Mouse (Mus musculus) forebrain, embryonic 16.5 days (tissue): ENCODE measurements around the gene Slco3a1. TPM values are rescaled to one million over a fixed set of nuclear protein-coding genes. Genes with fewer than 3 reads are reported as not detected.
A peak's percentile ranks its signal among the peaks of the same experiment; 100 is the strongest.

ENCODE experiments used
- ATAC-seq: fragments of 200-750 bp; cut with Nextera tagmentation; 2 replicates; pipeline ENCODE4 v1.8.0; 2017; ENCODE audit warnings: mild to moderate bottlenecking, moderate library complexity
- H3K27ac ChIP-seq: fragments of 300-500 bp; sonication (generic); 2 replicates; pipeline ENCODE4 v1.5.1; 2014; ENCODE audit warnings: low read length, control low read depth
- H3K27me3 ChIP-seq: fragments of 300-500 bp; sonication (generic); replicated peaks from 2 replicates; pipeline ENCODE4 v1.6.1; 2014; ENCODE audit warnings: low read length; ENCODE audit not compliant: control insufficient read depth, insufficient read depth
- H3K36me3 ChIP-seq: fragments of 300-500 bp; sonication (generic); 2 replicates; pipeline ENCODE4 v1.6.1; 2014; ENCODE audit not compliant: control insufficient read depth, insufficient read depth
- H3K4me1 ChIP-seq: fragments of 300-500 bp; sonication (generic); replicated peaks from 2 replicates; pipeline ENCODE4 v1.6.1; 2014; ENCODE audit warnings: low read length; ENCODE audit not compliant: control insufficient read depth, insufficient read depth
- H3K4me2 ChIP-seq: fragments of 300-500 bp; sonication (generic); 2 replicates; pipeline ENCODE4 v1.6.1; 2014; ENCODE audit warnings: mild to moderate bottlenecking, low read length, control low read depth
- H3K4me3 ChIP-seq: fragments of 300-500 bp; sonication (generic); replicated peaks from 2 replicates; pipeline ENCODE4 v1.5.1; 2014; ENCODE audit warnings: mild to moderate bottlenecking, low read length, control low read depth
- H3K9ac ChIP-seq: fragments of 300-500 bp; sonication (generic); replicated peaks from 2 replicates; pipeline ENCODE4 v1.6.1; 2014; ENCODE audit warnings: low read depth, low read length, control low read depth
- H3K9me3 ChIP-seq: fragments of 300-500 bp; sonication (generic); 2 replicates; pipeline ENCODE4 v1.6.1; 2016; ENCODE audit warnings: low read length; ENCODE audit not compliant: control insufficient read depth
- WGBS: fragments of 180-500 bp; shearing (Covaris S2); extraction: QIAGEN DNeasy Blood & Tissue Kit; methylation state at CpG from one replicate; pipeline ENCODE4 v1.1.7; 2014; 5-methylcytosine and 5-hydroxymethylcytosine counted together
- polyA plus RNA-seq: library from polyadenylated mRNA; unstranded; fragments of >200 nt; fragmentation: Nextera tagmentation; extraction: Ambion mirVana; gene quantifications from 2 replicates; pipeline ENCODE4 v1.2.1, GENCODE M21; 2015

The Slco3a1 gene
- polyA plus RNA-seq, 1 experiment from 2014 or later = 24.2 TPM

DNA sequence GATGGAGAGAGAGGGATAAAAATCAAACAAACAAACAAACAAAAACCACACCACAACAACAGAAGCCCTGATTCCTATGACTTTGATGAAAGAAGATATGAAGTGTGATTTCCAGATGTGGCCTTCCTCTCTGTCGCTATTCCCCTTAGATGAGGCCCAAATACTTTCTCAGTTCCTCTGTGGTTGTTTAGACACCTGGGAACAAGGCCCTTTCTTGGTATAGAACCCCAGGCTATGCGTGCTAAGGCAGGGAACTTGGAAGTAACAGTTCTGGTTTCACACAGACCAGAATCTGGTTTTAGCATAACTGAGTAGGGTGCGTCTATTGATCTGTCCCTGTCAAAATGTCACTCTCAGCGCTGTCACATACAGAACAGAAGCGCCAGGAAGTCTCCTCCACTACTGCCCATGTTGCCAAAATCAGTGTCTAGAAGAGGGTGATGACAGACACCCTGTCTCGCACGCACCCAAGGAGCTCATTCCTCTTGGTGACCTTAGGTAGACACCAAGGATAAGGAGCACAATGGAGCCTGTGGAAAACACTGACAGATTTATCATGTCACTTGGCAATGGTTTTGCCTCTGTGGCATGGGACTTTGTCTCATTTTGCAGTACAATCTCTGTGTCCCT is 23.0 kb downstream of the Slco3a1 start:
- Histone ChIP-seq H3K27me3 (no peaks in the 10 kb centered on the region), H3K4me2 (no peak overlapping the region), H3K4me1 (no peaks in the 10 kb centered on the region), H3K4me3 (no peak overlapping the region), H3K27ac (no peak overlapping the region), H3K9me3 (no peaks in the 10 kb centered on the region), H3K9ac (no peak overlapping the region), H3K36me3 (no peaks in the 10 kb centered on the region)
- ATAC-seq = no peak
- WGBS = 91% methylated on average over 7 of the region's 7 CpGs

DNA sequence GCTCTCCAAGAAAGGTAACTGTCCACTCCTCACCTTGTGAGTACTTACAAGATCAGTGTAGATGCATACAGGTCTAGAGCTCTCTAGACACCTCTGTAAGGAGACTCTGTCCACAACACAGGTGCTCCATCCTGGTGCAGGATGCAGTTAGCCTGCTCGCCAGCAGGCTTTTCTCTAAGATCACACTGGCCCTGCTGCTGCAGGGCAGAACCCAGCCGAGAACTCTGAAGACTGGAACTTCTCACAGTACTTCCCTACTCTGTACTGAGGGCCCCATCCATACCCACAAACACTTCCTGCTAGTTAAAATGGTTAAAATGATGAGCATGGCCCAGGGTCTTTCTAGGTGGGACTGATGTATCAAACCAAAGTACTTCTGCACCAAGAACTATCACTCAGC is 24.7 kb downstream of the Slco3a1 start:
- H3K9ac ChIP-seq = no peak overlapping the region
- H3K27me3 ChIP-seq = no peaks in the 10 kb centered on the region
- 78% methylated on average over 2 of the region's 2 CpGs for WGBS

DNA sequence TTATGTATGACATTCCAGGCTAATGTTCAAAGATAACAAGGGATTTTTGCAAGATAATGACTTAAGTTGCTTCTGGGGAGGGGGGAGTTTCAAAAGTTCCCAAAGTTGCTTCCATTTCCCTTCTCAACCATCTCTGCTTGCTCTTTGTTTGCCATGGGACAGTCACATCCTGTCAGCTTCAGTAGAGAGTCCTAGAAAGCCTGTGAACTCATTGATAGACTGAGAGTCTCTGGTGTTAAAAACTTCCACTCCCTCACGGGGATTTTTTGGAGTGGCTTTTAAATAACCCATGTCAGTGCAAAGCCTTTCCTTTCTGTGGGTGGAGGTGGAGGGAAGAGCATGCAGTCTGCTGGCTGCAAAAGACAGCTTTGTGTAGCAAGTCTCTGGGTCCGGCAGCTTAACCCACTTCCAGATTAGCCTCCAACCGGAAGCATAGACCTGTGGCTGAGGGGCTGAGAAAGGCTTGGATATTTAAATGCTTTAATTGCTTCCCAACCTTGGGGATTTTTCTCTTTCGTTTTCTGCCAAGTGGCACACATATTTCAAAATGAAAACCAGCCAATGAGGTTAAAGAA is 25.3 kb downstream of the Slco3a1 start:
- H3K4me1 ChIP-seq = no peaks in the 10 kb centered on the region
- no peaks in the 10 kb centered on the region for H3K36me3 ChIP-seq
- no peaks in the 10 kb centered on the region for H3K27me3 ChIP-seq
- no peak overlapping the region for H3K9ac ChIP-seq
- WGBS = 48% methylated on average over 4 of the region's 4 CpGs
- no peaks in the 10 kb centered on the region for H3K9me3 ChIP-seq
- H3K4me2 ChIP-seq = no peak overlapping the region
- ATAC-seq = no peak
- H3K4me3 ChIP-seq = no peak overlapping the region
- no peak overlapping the region for H3K27ac ChIP-seq

More for the DNA sequence above, 24.7 kb downstream of the Slco3a1 start:
- H3K4me1 ChIP-seq = no peaks in the 10 kb centered on the region
- H3K27ac ChIP-seq = no peak overlapping the region
- no peak overlapping the region for H3K4me2 ChIP-seq
- no peak for ATAC-seq
- no peaks in the 10 kb centered on the region for H3K36me3 ChIP-seq
- H3K4me3 ChIP-seq = no peak overlapping the region
- no peaks in the 10 kb centered on the region for H3K9me3 ChIP-seq

DNA sequence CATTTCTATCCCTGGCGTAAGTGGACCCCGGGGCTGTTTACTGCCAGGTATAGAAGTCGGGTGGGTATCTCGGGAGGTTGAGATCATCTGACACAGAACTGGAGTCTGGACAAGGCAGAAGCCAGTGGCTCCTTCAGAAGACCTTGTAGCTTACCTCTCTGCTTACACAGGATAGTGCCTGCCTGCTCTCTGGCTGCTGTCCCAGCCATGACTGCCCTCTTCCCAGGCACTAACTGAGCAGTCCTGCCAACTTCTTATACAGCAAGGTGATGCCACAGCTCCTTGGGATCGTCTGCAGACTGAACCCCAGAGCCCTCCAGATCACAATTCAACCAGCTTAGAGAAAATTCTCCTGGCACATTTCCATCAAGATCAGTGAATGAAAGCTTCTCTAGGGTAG is 26.4 kb downstream of the Slco3a1 start:
- no peaks in the 10 kb centered on the region for H3K4me1 ChIP-seq
- H3K4me2 ChIP-seq = no peak overlapping the region
- no peak overlapping the region for H3K27ac ChIP-seq
- no peaks in the 10 kb centered on the region for H3K27me3 ChIP-seq
- H3K9ac ChIP-seq = no peak overlapping the region
- ATAC-seq = no peak
- WGBS = 82% methylated on average over 5 of the region's 5 CpGs
- no peaks in the 10 kb centered on the region for H3K9me3 ChIP-seq
- no peaks in the 10 kb centered on the region for H3K36me3 ChIP-seq
- H3K4me3 ChIP-seq = no peak overlapping the region

DNA sequence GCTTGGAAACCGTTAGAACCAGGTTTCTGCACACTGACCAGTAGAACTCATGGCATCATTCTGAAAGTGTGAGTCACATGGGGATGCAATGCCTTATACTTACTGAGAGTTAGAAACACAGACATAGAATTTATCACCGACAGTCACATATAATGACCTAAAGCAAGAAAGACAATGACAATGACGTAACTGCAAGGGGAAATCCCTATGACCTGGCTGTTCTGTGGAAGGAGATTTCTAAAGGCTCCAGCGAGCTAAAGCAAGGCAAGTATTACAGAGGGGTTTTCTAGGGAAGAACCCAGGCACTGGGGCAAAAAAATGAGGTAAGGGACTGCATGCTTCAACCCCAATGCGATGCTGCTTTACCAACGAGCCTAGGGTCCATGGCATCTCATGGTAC is 26.9 kb downstream of the Slco3a1 start:
- Histone ChIP-seq H3K36me3 (no peaks in the 10 kb centered on the region), H3K27ac (peak overlapping the region; percentile 35; the same call in 1 of the 2 replicates), H3K27me3 (no peaks in the 10 kb centered on the region), H3K4me1 (no peaks in the 10 kb centered on the region), H3K4me3 (no peak overlapping the region), H3K9me3 (no peaks in the 10 kb centered on the region), H3K4me2 (no peak overlapping the region), H3K9ac (no peak overlapping the region)
- WGBS = 88% methylated on average over 6 of the region's 6 CpGs
- no peak for ATAC-seq

DNA sequence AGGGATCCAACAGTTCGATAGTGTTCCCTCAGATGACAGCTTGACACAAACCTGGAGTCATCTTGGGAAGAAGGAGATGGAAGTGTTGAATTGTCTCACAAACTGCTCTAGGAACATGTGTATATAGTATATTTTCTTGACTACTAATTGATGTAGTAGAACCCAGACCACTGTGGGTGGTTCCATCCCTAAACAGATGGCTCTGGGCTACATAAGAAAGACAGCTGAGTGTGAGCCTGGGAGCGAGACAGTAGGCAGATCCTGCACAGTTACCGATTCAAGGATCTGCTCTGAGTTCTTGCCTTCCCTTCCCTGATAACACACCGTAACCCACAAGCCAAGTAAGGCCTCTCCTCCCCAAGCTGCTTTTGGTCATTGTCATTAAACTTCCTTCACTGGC is 28.6 kb downstream of the Slco3a1 start:
- H3K27ac ChIP-seq = no peak overlapping the region
- H3K9ac ChIP-seq = no peak overlapping the region
- 88% methylated on average over 4 of the region's 4 CpGs for WGBS
- H3K9me3 ChIP-seq = no peaks in the 10 kb centered on the region
- no peaks in the 10 kb centered on the region for H3K27me3 ChIP-seq
- H3K4me3 ChIP-seq = no peak overlapping the region
- H3K36me3 ChIP-seq = no peaks in the 10 kb centered on the region
- H3K4me2 ChIP-seq = no peak overlapping the region
- no peak for ATAC-seq
- peaks cover 3% of the 10 kb centered on the region; the same call in 1 of the 2 replicates for H3K4me1 ChIP-seq

DNA sequence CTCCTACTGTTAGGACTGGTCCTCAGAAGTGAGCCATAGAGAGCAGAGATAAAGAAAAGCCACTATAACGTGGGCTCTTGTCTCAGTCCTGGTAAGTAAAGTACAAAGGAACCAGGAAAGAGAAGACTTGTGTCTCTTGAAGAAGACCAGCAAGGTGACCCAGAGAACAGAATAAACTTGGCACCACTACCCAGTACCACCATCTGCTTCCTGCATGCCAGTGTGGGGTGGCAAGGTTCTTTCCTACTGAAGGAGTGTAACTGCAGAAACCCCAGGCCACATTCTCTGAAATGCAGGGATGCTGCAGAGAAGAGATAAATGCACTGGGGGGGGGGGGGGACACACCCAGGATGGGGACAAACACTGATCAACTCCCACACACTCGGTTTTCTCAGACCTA is 29.0 kb downstream of the Slco3a1 start:
- H3K27ac ChIP-seq = no peak overlapping the region
- no peak overlapping the region for H3K4me3 ChIP-seq
- H3K9ac ChIP-seq = no peak overlapping the region
- no peaks in the 10 kb centered on the region for H3K9me3 ChIP-seq
- ATAC-seq = no peak
- no peaks in the 10 kb centered on the region for H3K36me3 ChIP-seq
- 75% methylated on average over 2 of the region's 2 CpGs for WGBS
- H3K4me1 ChIP-seq = peaks cover 3% of the 10 kb centered on the region; the same call in 1 of the 2 replicates
- no peaks in the 10 kb centered on the region for H3K27me3 ChIP-seq
- H3K4me2 ChIP-seq = no peak overlapping the region

DNA sequence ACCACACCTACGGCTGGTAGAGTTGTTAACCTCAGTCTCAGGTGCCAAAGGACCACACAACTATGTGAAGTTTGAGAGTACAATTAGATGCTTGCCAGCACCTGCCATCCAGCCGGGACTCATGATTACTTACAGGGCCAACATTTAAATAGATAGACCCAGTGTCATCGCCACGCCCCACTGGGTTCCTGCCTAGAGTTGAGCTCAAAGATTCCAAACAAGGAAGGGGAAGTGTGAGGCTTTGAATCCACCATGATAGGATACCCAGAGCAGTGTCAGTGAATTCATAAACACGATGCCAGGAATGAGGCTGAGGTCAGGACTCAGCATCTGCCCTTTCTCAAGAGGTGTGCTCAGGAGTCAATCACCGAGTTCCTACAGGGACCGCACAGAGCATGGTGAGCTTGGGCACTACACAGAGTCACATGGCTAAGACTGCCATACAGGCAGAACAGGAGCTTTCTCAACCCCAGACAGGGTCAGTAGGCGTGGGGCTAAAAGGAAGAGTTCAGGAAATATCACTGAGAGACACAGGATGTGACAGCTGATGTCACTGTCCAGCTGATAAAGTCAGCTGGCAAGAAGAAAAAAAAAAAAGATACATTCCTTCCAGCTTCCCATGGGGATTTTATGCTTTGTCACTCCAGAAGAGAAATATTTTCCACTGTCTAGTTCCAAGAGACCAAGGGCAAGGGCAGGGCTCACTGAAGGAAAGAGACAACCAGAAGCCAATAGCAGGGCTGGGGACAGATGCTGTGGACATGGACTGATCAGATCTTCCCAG is 30.2 kb downstream of the Slco3a1 start:
- ATAC-seq = no peak
- Histone ChIP-seq H3K4me1 (peaks cover 3% of the 10 kb centered on the region; the same call in 1 of the 2 replicates), H3K4me3 (no peak overlapping the region), H3K4me2 (no peak overlapping the region), H3K36me3 (no peaks in the 10 kb centered on the region), H3K27me3 (no peaks in the 10 kb centered on the region), H3K27ac (no peak overlapping the region), H3K9ac (no peak overlapping the region), H3K9me3 (no peaks in the 10 kb centered on the region)
- WGBS = 88% methylated on average over 8 of the region's 8 CpGs

DNA sequence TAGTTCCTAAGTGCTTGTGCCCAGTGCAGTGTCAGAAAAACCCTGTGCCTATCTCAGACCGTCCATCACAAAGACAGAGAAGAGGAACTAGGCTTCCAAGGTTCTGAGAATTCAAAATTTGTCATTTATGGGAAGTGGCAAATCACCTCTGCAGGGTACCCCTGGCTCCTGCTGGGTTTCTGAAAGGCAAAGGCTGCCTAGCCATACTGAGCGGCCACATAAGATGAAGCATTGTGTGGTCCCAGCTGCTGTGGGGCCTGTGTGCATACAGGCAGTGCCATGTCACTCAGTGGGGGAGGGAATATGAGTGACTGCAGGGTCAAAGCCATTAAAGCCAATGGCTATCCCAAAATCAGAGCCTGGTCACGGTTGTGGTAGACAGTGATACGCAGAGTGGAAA is 31.5 kb downstream of the Slco3a1 start:
- no peak overlapping the region for H3K9ac ChIP-seq
- no peak for ATAC-seq

More for the DNA sequence above, 31.5 kb downstream of the Slco3a1 start:
- 55% methylated on average over 4 of the region's 4 CpGs for WGBS
- Histone ChIP-seq H3K4me2 (no peak overlapping the region), H3K27me3 (no peaks in the 10 kb centered on the region), H3K4me3 (no peak overlapping the region), H3K27ac (no peak overlapping the region), H3K36me3 (no peaks in the 10 kb centered on the region), H3K9me3 (no peaks in the 10 kb centered on the region), H3K4me1 (peaks cover 3% of the 10 kb centered on the region; the same call in 1 of the 2 replicates)
